Mouse (Mus musculus): ENCODE measurements around the gene Pla2g2d. TPM values are rescaled to one million over a fixed set of nuclear protein-coding genes. Genes with fewer than 3 reads are reported as not detected.

The Pla2g2d gene
- polyA plus RNA-seq, 1 experiment from 2014 or later, result 0.20 TPM

GRCm38 (mm10) chr4:138747851-138748250 is 27.7 kb upstream of the Pla2g2d start:
- H3K4me1 ChIP-seq (ENCODE audit: control insufficient read depth, insufficient read depth, low read length), result 0 out of 2 replicates have a peak, but pooled peaks cover 7% of the 10 kb centered on the region
- H3K9ac ChIP-seq (ENCODE audit: low read depth, low read length), result 0 out of 2 replicates have a peak overlapping the region, but pooled peaks have one; percentile 25
- no peaks in the 10 kb centered on the region for H3K27me3 ChIP-seq (ENCODE audit: control insufficient read depth, insufficient read depth, low read depth, low read length)
- ATAC-seq, result peak; percentile 63; the same call in 1 of the 2 replicates
- no peak overlapping the region for H3K4me2 ChIP-seq (ENCODE audit: low read length)
- WGBS, result 55% methylated on average over 10 of the region's 10 CpGs
- H3K27ac ChIP-seq (ENCODE audit: low read length), result 0 out of 2 replicates have a peak overlapping the region, but pooled peaks have one; percentile 17
- no peaks in the 10 kb centered on the region for H3K36me3 ChIP-seq (ENCODE audit: control insufficient read depth, insufficient read depth, low read length)
- H3K9me3 ChIP-seq (replicated peaks; ENCODE audit: control insufficient read depth, low read length, poor library complexity, severe bottlenecking), result no peaks in the 10 kb centered on the region
- no peak overlapping the region for H3K4me3 ChIP-seq (ENCODE audit: low read depth, low read length)

- H3K4me1 ChIP-seq (ENCODE audit: control insufficient read depth, insufficient read depth, low read length), result 0 out of 2 replicates have a peak, but pooled peaks cover 7% of the 10 kb centered on the region
- no peak overlapping the region for H3K4me2 ChIP-seq (ENCODE audit: low read length)
- 55% methylated on average over 8 of the region's 8 CpGs for WGBS
- ATAC-seq, result peak; percentile 57
- H3K27ac ChIP-seq (ENCODE audit: low read length), result no peak overlapping the region
- no peak overlapping the region for H3K9ac ChIP-seq (ENCODE audit: low read depth, low read length)
- no peak overlapping the region for H3K4me3 ChIP-seq (ENCODE audit: low read depth, low read length)
- no peaks in the 10 kb centered on the region for H3K27me3 ChIP-seq (ENCODE audit: control insufficient read depth, insufficient read depth, low read depth, low read length)
- H3K9me3 ChIP-seq (replicated peaks; ENCODE audit: control insufficient read depth, low read length, poor library complexity, severe bottlenecking), result no peaks in the 10 kb centered on the region
- no peaks in the 10 kb centered on the region for H3K36me3 ChIP-seq (ENCODE audit: control insufficient read depth, insufficient read depth, low read length)
Observed at GRCm38 (mm10) chr4:138748369-138749072, 27.0 kb upstream of the Pla2g2d start.

GRCm38 (mm10) chr4:138752603-138753002 is 22.9 kb upstream of the Pla2g2d start:
- 93% methylated on average over 6 of the region's 6 CpGs for WGBS
- H3K36me3 ChIP-seq (ENCODE audit: control insufficient read depth, insufficient read depth, low read length), result no peaks in the 10 kb centered on the region
- ATAC-seq, result no peak
- peaks cover 11% of the 10 kb centered on the region for H3K4me1 ChIP-seq (ENCODE audit: control insufficient read depth, insufficient read depth, low read length)
- H3K27me3 ChIP-seq (ENCODE audit: control insufficient read depth, insufficient read depth, low read depth, low read length), result no peaks in the 10 kb centered on the region
- no peak overlapping the region for H3K9ac ChIP-seq (ENCODE audit: low read depth, low read length)
- no peaks in the 10 kb centered on the region for H3K9me3 ChIP-seq (replicated peaks; ENCODE audit: control insufficient read depth, low read length, poor library complexity, severe bottlenecking)
- no peak overlapping the region for H3K4me3 ChIP-seq (ENCODE audit: low read depth, low read length)
- H3K27ac ChIP-seq (ENCODE audit: low read length), result no peak overlapping the region
- H3K4me2 ChIP-seq (ENCODE audit: low read length), result no peak overlapping the region

- Histone ChIP-seq H3K36me3 (ENCODE audit: control insufficient read depth, insufficient read depth, low read length) (no peaks in the 10 kb centered on the region), H3K27ac (ENCODE audit: low read length) (no peak overlapping the region), H3K9ac (ENCODE audit: low read depth, low read length) (no peak overlapping the region), H3K9me3 (replicated peaks; ENCODE audit: control insufficient read depth, low read length, poor library complexity, severe bottlenecking) (no peaks in the 10 kb centered on the region), H3K4me1 (ENCODE audit: control insufficient read depth, insufficient read depth, low read length) (peaks cover 4% of the 10 kb centered on the region), H3K4me3 (ENCODE audit: low read depth, low read length) (no peak overlapping the region), H3K4me2 (ENCODE audit: low read length) (no peak overlapping the region), H3K27me3 (ENCODE audit: control insufficient read depth, insufficient read depth, low read depth, low read length) (no peaks in the 10 kb centered on the region)
- WGBS, result 79% methylated on average over 3 of the region's 3 CpGs
- ATAC-seq, result no peak
Observed at GRCm38 (mm10) chr4:138753608-138754007, 21.9 kb upstream of the Pla2g2d start.

- WGBS, result 85% methylated on average over 9 of the region's 9 CpGs
- no peak for ATAC-seq
Observed at GRCm38 (mm10) chr4:138754432-138754831, 21.1 kb upstream of the Pla2g2d start.

GRCm38 (mm10) chr4:138755439-138755838 is 20.1 kb upstream of the Pla2g2d start:
- Histone ChIP-seq H3K9me3 (replicated peaks; ENCODE audit: control insufficient read depth, low read length, poor library complexity, severe bottlenecking) (no peaks in the 10 kb centered on the region), H3K9ac (ENCODE audit: low read depth, low read length) (0 out of 2 replicates have a peak overlapping the region, but pooled peaks have one; percentile 32), H3K4me1 (ENCODE audit: control insufficient read depth, insufficient read depth, low read length) (peaks cover 4% of the 10 kb centered on the region), H3K27ac (ENCODE audit: low read length) (no peak overlapping the region), H3K4me2 (ENCODE audit: low read length) (no peak overlapping the region), H3K27me3 (ENCODE audit: control insufficient read depth, insufficient read depth, low read depth, low read length) (no peaks in the 10 kb centered on the region), H3K4me3 (ENCODE audit: low read depth, low read length) (no peak overlapping the region), H3K36me3 (ENCODE audit: control insufficient read depth, insufficient read depth, low read length) (no peaks in the 10 kb centered on the region)
- ATAC-seq, result no peak
- WGBS, result 51% methylated on average over 4 of the region's 4 CpGs

More at GRCm38 (mm10) chr4:138754432-138754831, 21.1 kb upstream of the Pla2g2d start:
- Histone ChIP-seq H3K9me3 (replicated peaks; ENCODE audit: control insufficient read depth, low read length, poor library complexity, severe bottlenecking) (no peaks in the 10 kb centered on the region), H3K36me3 (ENCODE audit: control insufficient read depth, insufficient read depth, low read length) (no peaks in the 10 kb centered on the region), H3K27me3 (ENCODE audit: control insufficient read depth, insufficient read depth, low read depth, low read length) (no peaks in the 10 kb centered on the region), H3K27ac (ENCODE audit: low read length) (no peak overlapping the region), H3K9ac (ENCODE audit: low read depth, low read length) (no peak overlapping the region), H3K4me3 (ENCODE audit: low read depth, low read length) (no peak overlapping the region), H3K4me2 (ENCODE audit: low read length) (no peak overlapping the region), H3K4me1 (ENCODE audit: control insufficient read depth, insufficient read depth, low read length) (peaks cover 4% of the 10 kb centered on the region)

- Histone ChIP-seq H3K4me1 (ENCODE audit: control insufficient read depth, insufficient read depth, low read length) (peaks cover 4% of the 10 kb centered on the region), H3K4me3 (ENCODE audit: low read depth, low read length) (no peak overlapping the region), H3K4me2 (ENCODE audit: low read length) (no peak overlapping the region), H3K9me3 (replicated peaks; ENCODE audit: control insufficient read depth, low read length, poor library complexity, severe bottlenecking) (no peaks in the 10 kb centered on the region), H3K27me3 (ENCODE audit: control insufficient read depth, insufficient read depth, low read depth, low read length) (no peaks in the 10 kb centered on the region), H3K27ac (ENCODE audit: low read length) (no peak overlapping the region), H3K36me3 (ENCODE audit: control insufficient read depth, insufficient read depth, low read length) (no peaks in the 10 kb centered on the region), H3K9ac (ENCODE audit: low read depth, low read length) (no peak overlapping the region)
- no peak for ATAC-seq
- WGBS, result 79% methylated on average over 11 of the region's 11 CpGs
Observed at GRCm38 (mm10) chr4:138755983-138756382, 19.6 kb upstream of the Pla2g2d start.

GRCm38 (mm10) chr4:138757416-138757815 is 18.1 kb upstream of the Pla2g2d start, which contains the start of gene Pla2g2f:
Gene Pla2g2f (minus strand): TSS chr4:138757626.
- Histone ChIP-seq H3K4me2 (ENCODE audit: low read length) (no peak within 1 kb of the TSS), H3K4me1 (ENCODE audit: control insufficient read depth, insufficient read depth, low read length) (peaks cover 4% of the 10 kb centered on the region), H3K36me3 (ENCODE audit: control insufficient read depth, insufficient read depth, low read length) (no peaks in the 10 kb centered on the region), H3K27me3 (ENCODE audit: control insufficient read depth, insufficient read depth, low read depth, low read length) (no peaks in the 10 kb centered on the region), H3K9ac (ENCODE audit: low read depth, low read length) (no peak within 1 kb of the TSS), H3K4me3 (ENCODE audit: low read depth, low read length) (no peak within 1 kb of the TSS), H3K9me3 (replicated peaks; ENCODE audit: control insufficient read depth, low read length, poor library complexity, severe bottlenecking) (no peaks in the 10 kb centered on the region), H3K27ac (ENCODE audit: low read length) (no peak within 1 kb of the TSS)
- ATAC-seq, result no peak
- 64% methylated on average over 8 of the region's 8 CpGs for WGBS

- H3K9ac ChIP-seq (ENCODE audit: low read depth, low read length), result no peak overlapping the region
- H3K4me2 ChIP-seq (ENCODE audit: low read length), result no peak overlapping the region
- no peaks in the 10 kb centered on the region for H3K27me3 ChIP-seq (ENCODE audit: control insufficient read depth, insufficient read depth, low read depth, low read length)
- no peak overlapping the region for H3K27ac ChIP-seq (ENCODE audit: low read length)
- WGBS, result 84% methylated on average over 9 of the region's 9 CpGs
- ATAC-seq, result no peak
- no peaks in the 10 kb centered on the region for H3K4me1 ChIP-seq (ENCODE audit: control insufficient read depth, insufficient read depth, low read length)
- H3K9me3 ChIP-seq (replicated peaks; ENCODE audit: control insufficient read depth, low read length, poor library complexity, severe bottlenecking), result no peaks in the 10 kb centered on the region
- no peaks in the 10 kb centered on the region for H3K36me3 ChIP-seq (ENCODE audit: control insufficient read depth, insufficient read depth, low read length)
- no peak overlapping the region for H3K4me3 ChIP-seq (ENCODE audit: low read depth, low read length)
Observed at GRCm38 (mm10) chr4:138762266-138762665, 13.3 kb upstream of the Pla2g2d start.
